Mouse (Mus musculus): ENCODE results near the gene Cyld.

The Cyld gene

DNA sequence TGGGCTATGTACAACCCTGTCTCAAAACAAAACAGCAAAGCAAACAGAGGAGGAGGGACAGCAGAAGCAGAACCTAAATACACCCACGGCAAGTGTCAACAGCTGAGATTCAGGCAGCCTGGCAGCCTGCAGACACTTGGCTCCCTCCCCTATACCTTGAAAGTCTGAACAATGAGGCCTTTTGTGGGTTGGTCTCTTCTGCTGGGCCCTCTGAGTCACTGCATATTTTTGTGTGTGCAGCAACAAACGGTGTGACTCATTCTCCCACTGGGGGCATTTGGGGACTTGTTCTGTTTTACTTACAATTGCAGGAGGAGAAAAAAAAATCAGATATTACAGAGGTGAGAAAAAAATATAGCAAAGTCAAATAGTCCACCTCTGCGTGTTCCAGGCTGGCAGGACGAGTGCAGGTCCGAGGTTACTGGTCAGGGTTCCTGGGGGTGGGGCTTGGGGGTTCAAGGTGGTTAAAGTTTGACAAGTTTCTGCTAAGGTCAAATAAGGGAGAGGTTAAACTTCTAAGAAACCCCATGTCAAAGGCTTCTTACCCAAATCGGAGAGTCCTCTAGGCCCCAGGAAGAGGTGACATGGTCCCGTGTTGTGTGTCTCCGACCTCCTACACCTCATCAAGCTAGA is 96.0 kb downstream of the Cyld start:
- no peak for DNase-seq (ENCODE audit: low read depth, low spot score)

DNA sequence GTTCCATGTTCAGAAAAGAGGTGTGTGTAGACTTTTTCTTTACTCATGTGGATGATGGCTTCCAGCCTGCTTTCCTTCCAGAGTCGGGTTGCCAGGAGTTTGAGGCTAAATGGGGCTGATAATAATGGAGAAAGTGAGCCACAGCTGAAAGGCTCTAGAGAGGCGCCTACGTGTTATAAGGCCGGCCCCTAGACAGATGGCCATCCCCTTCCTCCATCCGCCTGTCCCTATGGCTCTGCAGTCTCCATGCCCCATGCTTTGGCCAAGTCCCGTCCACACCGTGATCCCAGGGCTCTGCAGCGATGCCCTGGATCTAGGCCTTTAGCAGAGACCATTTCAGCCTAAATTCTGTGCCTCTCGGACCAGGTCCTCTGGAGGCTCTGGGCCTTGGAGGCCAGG is 96.5 kb downstream of the Cyld start:
- no peak for DNase-seq (ENCODE audit: low read depth, low spot score)

DNA sequence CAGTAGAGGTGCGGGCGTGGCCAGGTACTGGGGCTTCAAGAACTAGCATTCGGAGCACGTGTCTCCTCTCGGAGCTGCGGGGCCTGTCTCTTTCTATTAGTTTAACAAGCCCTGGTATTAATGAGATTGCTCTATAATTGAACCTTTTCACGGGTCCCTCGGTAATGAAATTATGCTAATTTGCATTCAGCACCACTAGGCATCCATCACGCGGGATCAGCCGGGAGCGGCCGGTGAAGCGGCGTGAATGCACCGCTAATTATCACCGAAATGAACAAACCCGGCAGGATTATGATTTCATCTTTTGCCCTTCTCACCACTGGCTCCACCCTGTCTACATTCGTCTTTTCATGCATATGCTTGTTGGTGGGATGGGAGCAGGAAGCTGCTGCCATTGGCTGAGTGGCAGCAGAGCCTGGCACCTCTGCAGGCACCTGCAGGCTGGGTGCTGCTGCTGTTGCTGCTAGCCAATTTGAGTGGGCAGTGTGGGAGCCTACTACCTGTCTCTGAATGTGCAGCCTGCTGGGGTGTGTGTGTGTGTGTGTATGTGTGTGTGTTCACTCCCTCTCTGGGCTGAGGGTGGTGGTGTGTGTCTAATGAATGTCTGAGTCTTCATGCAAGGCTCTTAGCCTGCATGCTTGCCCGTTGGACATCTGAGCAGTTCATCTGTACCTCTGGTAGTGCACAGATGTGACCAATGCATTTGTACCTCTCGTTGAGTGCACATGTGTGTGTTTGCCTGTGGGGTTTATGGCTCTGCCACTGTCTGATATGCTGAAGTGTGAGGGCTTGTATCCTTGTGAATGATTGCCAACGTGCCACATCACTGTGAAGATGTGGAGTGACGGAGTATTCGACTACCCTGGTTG is 97.2 kb downstream of the Cyld start:
- DNase-seq (ENCODE audit: low read depth, low spot score) = no peak

DNA sequence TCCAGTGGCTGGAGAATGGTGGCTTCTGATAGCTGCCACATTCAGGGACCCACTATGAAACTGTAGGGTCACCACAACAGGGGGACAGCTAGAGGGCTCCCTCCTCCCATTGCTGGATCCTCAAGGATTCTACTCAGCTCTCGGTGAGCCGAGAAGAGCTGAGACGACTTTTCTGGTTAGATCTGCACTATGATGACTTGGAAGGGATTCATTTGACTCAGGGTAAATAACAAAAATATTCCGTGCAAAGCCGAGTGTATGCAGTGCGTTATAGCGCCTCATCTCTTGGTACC is 97.7 kb downstream of the Cyld start:
- no peak for DNase-seq (ENCODE audit: low read depth, low spot score)

DNA sequence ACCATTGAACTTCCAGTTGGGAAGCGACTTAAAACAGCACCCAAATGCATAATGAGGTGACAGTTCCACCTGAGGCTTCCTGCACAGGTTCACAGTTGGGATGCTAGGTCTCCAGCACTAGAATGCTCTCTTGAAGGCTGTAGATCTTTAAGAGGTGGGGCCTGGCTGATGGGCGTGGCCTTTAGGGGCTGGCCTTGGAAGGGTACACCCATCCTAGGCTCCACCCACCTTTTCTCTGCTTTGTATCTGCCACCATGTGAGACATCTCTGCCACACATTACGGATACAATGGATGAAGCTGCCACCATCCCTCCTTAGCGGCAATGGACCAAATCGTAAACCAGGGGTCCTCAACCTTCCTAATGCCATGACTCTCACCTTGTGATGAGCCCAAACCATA is 99.1 kb downstream of the Cyld start:
- DNase-seq (ENCODE audit: low read depth, low spot score) = no peak

DNA sequence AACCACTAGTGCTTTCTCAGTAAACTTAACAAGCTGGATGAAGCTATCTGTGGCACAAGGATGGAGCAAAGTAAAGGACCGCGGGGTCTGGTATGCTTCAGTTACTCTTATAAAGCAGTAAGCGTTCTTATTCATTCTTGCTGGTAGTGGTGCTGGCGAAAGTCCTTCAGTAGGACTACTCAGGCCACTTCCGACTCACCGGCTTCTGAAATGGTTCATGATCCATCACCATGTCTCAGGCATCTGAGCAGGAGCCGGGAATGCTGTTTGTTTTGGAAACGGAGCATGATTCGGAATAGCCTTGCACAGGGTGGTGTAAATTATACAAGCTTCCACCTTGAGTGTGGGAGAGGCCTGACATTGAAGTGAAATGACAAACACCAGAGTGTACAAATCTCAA is 99.8 kb downstream of the Cyld start:
- no peak for DNase-seq (ENCODE audit: low read depth, low spot score)

Data from retina, adult 2 months (tissue).